In the genomic region with DNA sequence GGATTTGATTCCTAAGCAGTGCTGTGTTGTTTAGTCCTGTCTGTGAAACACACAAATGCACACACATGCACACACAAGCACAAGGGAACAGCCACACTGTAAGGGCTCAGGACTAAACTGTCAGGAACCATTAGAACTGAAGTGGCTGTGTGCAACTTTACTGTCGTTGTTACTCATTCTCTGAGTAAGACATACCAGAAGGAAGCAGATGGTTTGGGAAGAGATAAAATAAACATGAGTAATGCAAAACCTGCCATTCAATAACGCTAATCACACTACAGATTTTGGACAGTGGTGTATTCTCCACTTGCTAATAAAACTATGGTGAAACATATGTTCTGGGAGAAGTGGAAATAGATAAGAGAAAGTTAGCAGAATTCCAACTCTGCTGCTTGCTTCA, we compare ENCODE assay signal across 16 mouse cellular contexts.
"Had no signal": no experiment of that assay in that cellular context is flagged by ENCODE, and none has a peak within 500 bp of the region (broad histone marks: within the 10 kb centered on the region; RNA-seq: fewer than 3 reads in every experiment).

No protein-coding gene starts in this region.

- H3K4me3 ChIP-seq: limb, embryonic 15.5 days; liver, embryonic 12.5 days; midbrain, embryonic 10.5 days; myocyte; neural tube, embryonic 15.5 days had no signal

- H3K36me3 ChIP-seq: limb, embryonic 15.5 days; liver, embryonic 12.5 days; midbrain, embryonic 10.5 days; neural tube, embryonic 15.5 days had no signal

- H3K9ac ChIP-seq: limb, embryonic 15.5 days; liver, embryonic 12.5 days; lung, embryonic 14.5 days; neural tube, embryonic 15.5 days had no signal

- H3K4me2 ChIP-seq: limb, embryonic 15.5 days; liver, embryonic 12.5 days; lung, embryonic 14.5 days; neural tube, embryonic 15.5 days had no signal

- DNase-seq: kidney, adult 9 months; kidney, postnatal 36 days; lung, embryonic 14.5 days; lung, postnatal 10 days; lung, postnatal 4 days; midbrain, embryonic 14.5 days; right cerebral cortex, adult 18-20 months; thymus, adult 18-20 months; thymus, postnatal 14 days had no signal

- H3K27me3 ChIP-seq: limb, embryonic 15.5 days; liver, embryonic 12.5 days; neural tube, embryonic 15.5 days had no signal

- H3K27ac ChIP-seq: kidney, postnatal 0 days; limb, embryonic 15.5 days; liver, embryonic 12.5 days; midbrain, embryonic 10.5 days; neural tube, embryonic 15.5 days; stomach, postnatal 0 days had no signal

- H3K9me3 ChIP-seq: limb, embryonic 15.5 days; liver, embryonic 12.5 days; midbrain, embryonic 10.5 days; neural tube, embryonic 15.5 days had no signal

- ATAC-seq: liver, embryonic 12.5 days had no signal

- H3K4me1 ChIP-seq: limb, embryonic 15.5 days; liver, embryonic 12.5 days; midbrain, embryonic 10.5 days; neural tube, embryonic 15.5 days had no signal
